Mouse (Mus musculus): ENCODE measurements at regions not wholly inside any gene's neighbourhood (a gene's known extent, or its start where the extent isn't known, plus 50 kb on each side); places are given as distances from the start of the nearest gene placed in this dataset.
A peak's percentile ranks its signal among the peaks of the same experiment; 100 is the strongest.

DNA sequence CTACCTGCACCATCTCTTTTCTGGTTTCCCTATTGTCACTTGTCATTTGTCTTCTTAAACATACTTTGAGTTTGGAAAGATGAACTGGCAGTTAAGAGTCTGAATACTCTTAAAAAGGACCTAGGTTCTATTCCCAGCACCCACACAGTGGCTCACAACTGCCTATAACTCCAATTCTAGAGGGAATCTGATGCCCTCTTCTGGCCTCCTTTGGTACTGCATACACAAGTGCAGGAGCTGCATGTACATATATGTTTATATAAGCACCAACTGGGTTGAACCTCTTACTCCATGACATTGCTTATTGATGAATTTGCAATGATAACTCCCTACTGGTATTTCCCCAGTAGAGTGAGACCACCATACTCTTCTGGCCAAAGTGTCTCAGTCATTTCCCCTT lies 86.4 kb upstream of the Mgmt start:
- DNase-seq, result no peak
- intact Hi-C loops (cut with DNase I), result no loop called here

- DNase-seq, result peak; percentile 17 to 33
- intact Hi-C loops (cut with DNase I), result no loop called here
These were observed 84.8 kb upstream of the Mgmt start for GRCm38 (mm10) chr7:136809576-136809975.

DNA sequence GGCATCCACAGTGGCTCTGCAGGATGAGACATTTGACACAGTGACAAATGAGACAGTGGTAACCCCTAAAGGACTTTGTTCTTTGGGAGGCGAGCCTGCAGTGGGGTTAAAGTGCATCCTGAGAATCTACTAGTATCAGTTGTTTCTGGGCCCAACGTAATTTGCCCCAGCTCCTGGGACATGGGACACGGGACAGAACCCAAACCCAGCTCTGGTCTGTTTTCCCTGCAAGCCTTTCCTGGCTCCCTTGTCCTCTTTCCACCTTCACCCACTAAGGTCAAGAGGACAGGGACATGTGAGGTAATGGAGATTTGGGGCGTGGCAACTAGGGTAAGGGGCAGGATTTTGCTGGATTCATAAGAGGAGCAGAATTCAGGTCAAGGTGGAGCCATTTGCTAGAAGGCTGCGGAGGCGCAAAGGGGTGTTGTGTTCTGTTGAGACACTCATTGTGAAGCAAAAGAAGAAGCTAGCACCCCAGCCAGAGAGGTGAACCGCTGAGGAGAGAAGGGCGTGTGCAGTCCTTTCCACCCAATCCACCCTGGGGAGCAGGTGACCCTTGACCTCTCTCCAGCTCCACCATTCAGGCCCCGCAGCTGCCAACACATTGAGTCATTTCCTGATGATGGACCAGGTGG lies 80.6 kb upstream of the Mgmt start:
- no peak for DNase-seq
- intact Hi-C loops (cut with DNase I), result no loop called here

GRCm38 (mm10) chr7:136814751-136815150 lies 79.7 kb upstream of the Mgmt start:
- intact Hi-C loops (cut with DNase I), result no loop called here
- no peak for DNase-seq

- intact Hi-C loops (cut with DNase I), result no loop called here
- no peak for DNase-seq
These were observed 74.1 kb upstream of the Mgmt start for GRCm38 (mm10) chr7:136820291-136820690.

DNA sequence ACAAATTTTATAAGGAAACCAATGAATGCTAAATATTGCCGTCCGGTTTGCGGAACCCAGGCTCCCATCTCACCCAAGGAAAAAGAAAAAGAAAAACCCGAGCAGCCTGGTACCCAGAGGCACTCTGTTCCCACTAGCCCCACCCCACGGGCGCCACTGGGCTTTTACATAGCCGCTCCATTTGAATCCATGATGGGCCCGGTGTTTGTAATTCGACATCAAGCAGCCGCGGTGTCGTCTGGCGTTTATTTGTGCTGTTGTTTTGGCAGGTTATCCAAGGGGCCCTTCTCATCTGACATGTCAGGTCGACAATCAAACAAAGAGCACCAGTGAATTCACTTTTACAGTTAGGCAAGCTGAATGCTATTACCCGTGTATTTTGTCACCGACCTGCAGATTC lies 68.8 kb upstream of the Mgmt start:
- DNase-seq, result no peak
- intact Hi-C loops (cut with DNase I), result no loop called here

DNA sequence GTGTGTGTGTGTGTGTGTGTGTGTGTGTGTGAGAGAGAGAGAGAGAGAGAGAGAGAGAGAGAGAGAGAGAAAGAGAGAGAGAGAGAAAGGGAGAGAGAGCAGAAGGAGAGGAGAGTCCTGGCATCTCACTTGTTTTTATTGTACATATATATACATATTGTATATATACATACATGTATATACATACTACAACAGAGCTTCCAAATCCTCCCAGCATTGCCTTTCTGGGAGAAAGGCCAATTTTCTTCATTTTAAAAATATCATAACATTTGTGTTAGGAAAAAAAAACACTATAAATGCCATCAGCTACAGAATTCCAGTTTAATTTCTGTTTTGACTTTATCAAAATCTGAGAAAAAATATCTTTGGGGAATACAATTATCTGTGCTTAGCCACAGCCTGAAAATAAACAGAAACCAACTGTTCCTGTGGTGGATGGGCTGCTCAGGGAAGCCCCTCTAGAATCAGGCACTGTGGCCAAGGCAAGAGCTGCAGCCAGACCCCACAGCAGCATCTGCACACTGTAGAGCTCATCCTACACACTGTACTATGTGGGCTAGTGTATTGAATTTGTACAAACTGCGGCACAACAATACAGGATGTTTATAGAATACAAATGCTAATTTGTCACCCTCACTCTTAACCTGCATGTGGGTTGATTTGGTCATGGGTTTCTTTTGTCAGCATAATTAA lies 64.6 kb upstream of the Mgmt start:
- DNase-seq, result no peak
- intact Hi-C loops (cut with DNase I), result no loop called here

DNA sequence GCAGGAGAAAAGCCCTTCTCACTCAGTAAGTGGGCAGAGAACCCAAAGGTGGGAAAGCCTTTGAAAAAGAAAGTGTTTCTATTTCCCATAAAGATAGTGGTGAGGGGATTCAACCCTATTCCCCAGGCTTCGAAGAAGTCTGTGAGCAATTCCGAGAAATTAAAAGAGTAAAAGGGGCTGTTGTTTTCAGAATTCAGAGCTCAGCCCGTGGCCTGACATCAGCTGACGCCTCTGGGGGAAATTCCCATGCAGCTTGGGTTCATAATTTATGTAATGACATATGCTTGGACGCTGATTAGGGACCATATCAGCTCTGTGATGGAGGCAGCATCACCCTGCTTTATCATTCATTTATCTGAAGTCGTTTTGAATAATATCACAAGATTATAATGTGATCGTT lies 62.0 kb upstream of the Mgmt start:
- no peak for DNase-seq
- intact Hi-C loops (cut with DNase I), result no loop called here

DNA sequence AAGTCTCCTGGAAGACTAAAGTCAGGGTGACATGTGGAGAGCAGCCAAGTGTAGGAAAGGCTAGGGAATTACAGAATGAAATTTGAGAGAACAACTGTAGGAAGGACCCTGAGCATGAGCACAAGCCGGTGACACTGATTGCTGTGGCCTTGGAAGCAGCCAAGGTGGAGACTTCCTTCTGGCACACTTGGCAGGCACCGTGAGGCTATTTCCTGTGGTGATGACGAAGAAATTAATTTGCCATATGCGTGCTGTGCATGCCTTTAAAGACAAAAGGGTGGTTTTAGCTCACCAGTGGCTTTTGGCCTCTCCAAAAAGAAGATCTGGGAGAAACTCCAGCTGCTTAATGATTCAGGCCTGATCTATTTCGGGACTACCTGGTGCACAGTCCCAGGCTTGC lies 55.4 kb upstream of the Mgmt start:
- DNase-seq, result peak; percentile 37 to 44
- intact Hi-C loops (cut with DNase I), result loop anchor here (2.0 kb wide), 1 partner anchor 342 kb away; no protein-coding TSS in a partner anchor

- intact Hi-C loops (cut with DNase I), result loop anchor here (5.0 kb wide), 1 partner anchor 153 kb away; no protein-coding TSS in a partner anchor
- no peak for DNase-seq
These were observed 54.2 kb upstream of the Mgmt start for GRCm38 (mm10) chr7:136840224-136840623.

GRCm38 (mm10) chr7:136842751-136843150 lies 51.7 kb upstream of the Mgmt start:
- no peak for DNase-seq
- intact Hi-C loops (cut with DNase I), result loop anchor here (5.0 kb wide), 1 partner anchor 155 kb away; no protein-coding TSS in a partner anchor

- intact Hi-C loops (cut with DNase I), result loop anchor here (5.0 kb wide), 1 partner anchor 157 kb away; no protein-coding TSS in a partner anchor
- DNase-seq, result no peak
These were observed 50.1 kb upstream of the Mgmt start for GRCm38 (mm10) chr7:136844282-136844681.

Measured in heart, postnatal 36 days (tissue).